Mouse (Mus musculus): ENCODE results near the gene Kmt5a. TPM values are rescaled to one million over a fixed set of nuclear protein-coding genes. Genes with fewer than 3 reads are reported as not detected.
A peak's percentile ranks its signal among the peaks of the same experiment; 100 is the strongest.

The Kmt5a gene
- total and polyA plus RNA-seq, 2 experiments from 2014 or later: 27.7 to 82.9 TPM

GRCm38 (mm10) chr5:124418903-124419302, 20.8 kb upstream of the Kmt5a start:
- H3K9ac ChIP-seq (replicated peaks; ENCODE audit: low read depth, low read length): no peak overlapping the region
- ATAC-seq (ENCODE audit: insufficient read depth, low read depth): no peak
- no peaks in the 10 kb centered on the region for H3K27me3 ChIP-seq (ENCODE audit: control insufficient read depth, insufficient read depth, low read length)
- DNase-seq (ENCODE audit: low spot score): no peak
- no peaks in the 10 kb centered on the region for H3K9me3 ChIP-seq (replicated peaks; ENCODE audit: control insufficient read depth, low read length)
- WGBS: 82% methylated on average over 2 of the region's 2 CpGs
- H3K27ac ChIP-seq (ENCODE audit: low read depth): no peak overlapping the region
- no peak overlapping the region for H3K4me2 ChIP-seq (ENCODE audit: low read depth, low read length)
- H3K36me3 ChIP-seq (replicated peaks; ENCODE audit: control insufficient read depth, insufficient read depth, low read length): peaks cover 17% of the 10 kb centered on the region; the same call in 1 of the 2 replicates
- TF ChIP-seq EP300 (IDR thresholded peaks at IDR 0.05; ENCODE audit: low read depth): no peak
- TF ChIP-seq CTCF (IDR thresholded peaks at IDR 0.05; ENCODE audit: low read depth): no peak
- no peaks in the 10 kb centered on the region; the same call in 1 of the 2 replicates for H3K4me1 ChIP-seq (ENCODE audit: control insufficient read depth, insufficient read depth)
- H3K4me3 ChIP-seq (ENCODE audit: low read depth, low read length): no peak overlapping the region

DNA sequence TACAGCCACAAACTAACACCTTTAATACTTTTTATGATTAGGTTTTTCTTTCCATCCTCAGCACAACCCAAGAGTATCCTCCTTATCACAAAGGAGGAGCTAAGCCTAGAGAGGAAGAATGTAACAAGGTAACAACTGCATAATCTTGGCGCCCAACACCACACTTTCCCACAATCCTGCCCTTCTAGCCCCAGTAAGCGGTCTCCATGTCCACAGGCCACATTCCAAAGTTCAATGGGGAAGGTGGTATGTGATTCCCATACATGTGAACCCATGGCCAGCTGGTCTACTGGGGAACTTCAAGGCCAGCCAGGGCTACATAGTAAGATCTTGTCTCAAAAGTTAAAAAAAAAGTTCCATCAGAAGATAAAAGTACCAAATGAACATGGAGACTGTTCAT, 17.9 kb upstream of the Kmt5a start:
- no peak overlapping the region for H3K9ac ChIP-seq (replicated peaks; ENCODE audit: low read depth, low read length)
- ATAC-seq (ENCODE audit: insufficient read depth, low read depth) (no peak), DNase-seq (ENCODE audit: low spot score) (no peak)
- no peak overlapping the region for H3K27ac ChIP-seq (ENCODE audit: low read depth)
- H3K9me3 ChIP-seq (replicated peaks; ENCODE audit: control insufficient read depth, low read length): no peaks in the 10 kb centered on the region
- 0 out of 2 replicates have a peak, but pooled peaks cover 6% of the 10 kb centered on the region for H3K36me3 ChIP-seq (replicated peaks; ENCODE audit: control insufficient read depth, insufficient read depth, low read length)
- no peak overlapping the region for H3K4me2 ChIP-seq (ENCODE audit: low read depth, low read length)
- no peaks in the 10 kb centered on the region; the same call in 1 of the 2 replicates for H3K4me1 ChIP-seq (ENCODE audit: control insufficient read depth, insufficient read depth)
- 83% methylated on average over 2 of the region's 2 CpGs for WGBS
- H3K27me3 ChIP-seq (ENCODE audit: control insufficient read depth, insufficient read depth, low read length): no peaks in the 10 kb centered on the region
- H3K4me3 ChIP-seq (ENCODE audit: low read depth, low read length): no peak overlapping the region
- no peak for TF ChIP-seq CTCF (IDR thresholded peaks at IDR 0.05; ENCODE audit: low read depth)

DNA sequence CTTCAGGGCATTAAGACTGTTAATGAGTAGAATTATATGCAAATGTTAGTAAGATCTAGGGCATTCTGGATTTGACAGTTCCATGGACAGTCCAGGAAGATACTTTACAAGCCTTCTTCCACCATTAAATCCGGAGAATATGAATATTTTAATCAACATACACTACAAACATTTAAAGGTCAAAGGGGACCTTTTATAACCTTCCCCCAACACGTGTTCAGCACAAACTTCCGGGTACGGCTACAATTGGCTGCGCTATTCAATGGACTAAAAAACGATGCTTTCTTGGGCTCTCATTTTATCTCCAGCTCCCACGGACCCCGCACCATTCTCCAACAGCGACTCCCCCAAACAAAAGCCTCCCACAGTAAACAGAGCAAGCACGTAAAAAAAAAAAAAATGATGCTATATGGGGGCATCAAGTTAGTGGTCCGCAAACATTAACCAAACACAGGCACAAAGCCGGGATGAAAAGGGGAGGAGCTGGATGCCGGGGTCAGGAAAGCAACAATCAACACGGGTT, 15.5 kb upstream of the Kmt5a start:
- no peak for DNase-seq (ENCODE audit: low spot score)
- Histone ChIP-seq H3K36me3 (replicated peaks; ENCODE audit: control insufficient read depth, insufficient read depth, low read length) (0 out of 2 replicates have a peak, but pooled peaks cover 6% of the 10 kb centered on the region), H3K4me1 (ENCODE audit: control insufficient read depth, insufficient read depth) (no peaks in the 10 kb centered on the region; the same call in 1 of the 2 replicates), H3K9me3 (replicated peaks; ENCODE audit: control insufficient read depth, low read length) (no peaks in the 10 kb centered on the region), H3K4me2 (ENCODE audit: low read depth, low read length) (peak overlapping the region; percentile 85), H3K9ac (replicated peaks; ENCODE audit: low read depth, low read length) (peak overlapping the region; percentile 82), H3K27me3 (ENCODE audit: control insufficient read depth, insufficient read depth, low read length) (no peaks in the 10 kb centered on the region), H3K4me3 (ENCODE audit: low read depth, low read length) (peak overlapping the region; percentile 78), H3K27ac (ENCODE audit: low read depth) (peak overlapping the region; percentile 79)
- 1% methylated on average over 14 of the region's 14 CpGs for WGBS
- no peak for ATAC-seq (ENCODE audit: insufficient read depth, low read depth)
- no peak for TF ChIP-seq EP300 (IDR thresholded peaks at IDR 0.05; ENCODE audit: low read depth)
- no peak for TF ChIP-seq CTCF (IDR thresholded peaks at IDR 0.05; ENCODE audit: low read depth)

DNA sequence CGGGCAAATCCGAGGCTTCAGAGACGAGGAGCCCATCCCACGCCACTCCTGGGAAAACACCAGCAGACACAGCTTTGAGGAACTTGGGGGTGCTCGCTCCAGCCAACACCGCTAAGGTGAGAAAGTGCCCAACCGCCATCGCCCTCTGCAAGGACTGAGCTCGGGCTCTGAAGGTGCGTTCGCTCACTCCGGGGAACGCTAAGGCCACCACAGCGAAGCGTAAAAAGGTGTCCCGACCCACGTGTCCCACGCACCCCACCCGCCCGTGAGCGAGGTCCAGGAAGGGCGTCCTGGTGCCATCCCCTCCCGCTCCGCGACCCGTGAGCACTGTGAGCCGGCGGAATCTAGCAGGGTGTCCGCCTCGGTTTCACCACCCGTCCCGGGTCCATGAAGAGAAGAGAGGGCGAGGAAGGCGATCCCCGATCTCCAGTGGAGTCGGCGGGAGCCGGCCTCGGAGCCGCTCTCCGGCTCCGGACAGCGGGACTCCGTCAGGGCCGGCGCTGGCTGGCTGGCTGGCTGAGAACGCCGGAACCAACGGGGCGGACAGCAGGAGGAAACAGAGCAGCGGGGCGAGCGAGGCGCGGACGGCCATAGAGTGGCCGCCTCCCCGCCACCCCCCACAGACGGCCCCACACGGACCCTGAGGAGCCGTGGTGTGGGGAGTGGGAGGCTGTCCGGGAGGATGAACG, 14.9 kb upstream of the Kmt5a start:
- ATAC-seq (ENCODE audit: insufficient read depth, low read depth): peak; percentile 47
- WGBS: 0% methylated on average over 63 of the region's 63 CpGs
- Histone ChIP-seq H3K9ac (replicated peaks; ENCODE audit: low read depth, low read length) (peak overlapping the region; percentile 82), H3K4me1 (ENCODE audit: control insufficient read depth, insufficient read depth) (no peaks in the 10 kb centered on the region; the same call in 1 of the 2 replicates), H3K27ac (ENCODE audit: low read depth) (peak overlapping the region; percentile 79), H3K27me3 (ENCODE audit: control insufficient read depth, insufficient read depth, low read length) (no peaks in the 10 kb centered on the region), H3K36me3 (replicated peaks; ENCODE audit: control insufficient read depth, insufficient read depth, low read length) (0 out of 2 replicates have a peak, but pooled peaks cover 6% of the 10 kb centered on the region), H3K4me2 (ENCODE audit: low read depth, low read length) (peak overlapping the region; percentile 85), H3K4me3 (ENCODE audit: low read depth, low read length) (peak overlapping the region; percentile 78), H3K9me3 (replicated peaks; ENCODE audit: control insufficient read depth, low read length) (no peaks in the 10 kb centered on the region)
- DNase-seq (ENCODE audit: low spot score): no peak
- no peak for TF ChIP-seq EP300 (IDR thresholded peaks at IDR 0.05; ENCODE audit: low read depth)
- no peak for TF ChIP-seq CTCF (IDR thresholded peaks at IDR 0.05; ENCODE audit: low read depth)

GRCm38 (mm10) chr5:124425412-124426259, 14.1 kb upstream of the Kmt5a start, which contains the start of gene Sbno1:
Sbno1 (minus strand) TSS chr5:124426001.
- Histone ChIP-seq H3K9me3 (replicated peaks; ENCODE audit: control insufficient read depth, low read length) (no peaks in the 10 kb centered on the region), H3K27me3 (ENCODE audit: control insufficient read depth, insufficient read depth, low read length) (no peaks in the 10 kb centered on the region), H3K27ac (ENCODE audit: low read depth) (peak within 1 kb of the TSS; percentile 80), H3K9ac (replicated peaks; ENCODE audit: low read depth, low read length) (peak within 1 kb of the TSS; percentile 82), H3K4me1 (ENCODE audit: control insufficient read depth, insufficient read depth) (no peaks in the 10 kb centered on the region; the same call in 1 of the 2 replicates), H3K4me3 (ENCODE audit: low read depth, low read length) (peak within 1 kb of the TSS; percentile 78), H3K36me3 (replicated peaks; ENCODE audit: control insufficient read depth, insufficient read depth, low read length) (0 out of 2 replicates have a peak, but pooled peaks cover 6% of the 10 kb centered on the region), H3K4me2 (ENCODE audit: low read depth, low read length) (peak within 1 kb of the TSS; percentile 85)
- peak; percentile 88; the same call in 1 of the 2 replicates for TF ChIP-seq EP300 (IDR thresholded peaks at IDR 0.05; ENCODE audit: low read depth)
- TF ChIP-seq CTCF (IDR thresholded peaks at IDR 0.05; ENCODE audit: low read depth): no peak; the same call in 1 of the 2 replicates
- under 1% methylated on average over 49 of the region's 81 CpGs for WGBS
- peak; percentile 95 for ATAC-seq (ENCODE audit: insufficient read depth, low read depth)
- peak; percentile 97 for DNase-seq (ENCODE audit: low spot score)
